21 mouse cellular contexts compared by ENCODE assay signal in the genomic region with DNA sequence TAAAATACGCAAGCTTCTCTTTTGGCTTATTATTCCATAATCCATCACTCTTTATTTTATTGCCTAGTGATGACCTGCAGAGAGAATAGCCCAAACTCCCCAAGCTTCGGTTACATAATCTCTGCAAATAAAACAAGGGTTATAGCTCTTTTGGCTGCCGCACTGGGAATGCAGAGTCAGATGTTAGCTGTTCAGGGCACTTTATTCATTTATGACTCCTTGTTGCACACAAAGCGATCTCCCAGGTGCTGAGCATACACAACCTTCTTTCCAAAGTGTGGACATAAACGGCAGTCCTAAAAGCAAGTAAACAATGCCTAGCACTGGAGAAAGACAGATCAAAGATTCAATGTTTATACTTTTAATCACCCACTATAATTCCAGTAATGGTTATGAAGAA. TPM values are rescaled to one million over a fixed set of nuclear protein-coding genes. Genes with fewer than 3 reads are reported as not detected.
"Had no signal": no experiment of that assay in that cellular context is flagged by ENCODE, and none has a peak within 500 bp of the region (broad histone marks: within the 10 kb centered on the region; RNA-seq: fewer than 3 reads in every experiment).

No protein-coding gene starts in this region.

- H3K4me2 ChIP-seq: limb, embryonic 15.5 days; liver, embryonic 13.5 days; midbrain, embryonic 11.5 days had no signal

- H3K9ac ChIP-seq: limb, embryonic 15.5 days; liver, embryonic 13.5 days had no signal

- H3K27ac ChIP-seq: left cerebral cortex, adult 2 months; limb, embryonic 15.5 days; liver, embryonic 13.5 days had no signal

- H3K36me3 ChIP-seq: limb, embryonic 15.5 days; liver, embryonic 13.5 days had no signal

- H3K9me3 ChIP-seq: limb, embryonic 15.5 days; liver, embryonic 13.5 days had no signal

- H3K27me3 ChIP-seq: limb, embryonic 15.5 days; liver, embryonic 13.5 days had no signal

- H3K4me1 ChIP-seq: liver, embryonic 13.5 days had no signal

- H3K4me3 ChIP-seq: left cerebral cortex, adult 2 months; limb, embryonic 15.5 days; liver, embryonic 13.5 days had no signal

- DNase-seq: kidney, adult 11 months; kidney, adult 8-10 months; kidney, postnatal 25 days; layer of hippocampus, postnatal 36 days; left cerebral cortex, postnatal 4 days; liver, embryonic 13.5 days; lung, adult 2 months; lung, postnatal 14 days; lung, postnatal 4 days; midbrain, embryonic 14.5 days; retina, postnatal 1 day; right cerebral cortex, postnatal 25 days; spleen, adult 18-20 months; thymus, adult 18-20 months; thymus, postnatal 36 days had no signal

RNA-seq across cellular contexts. Expression of a gene that starts 16.3 kb away (rescaled TPM):
- total RNA-seq: megakaryocyte progenitor cell, adult 5-6 weeks; megakaryocyte-erythroid progenitor cell, adult 5-6 weeks; neutrophil, adult 5-6 weeks had no signal
